Mouse (Mus musculus): ENCODE measurements around the gene Bnip2.

GRCm38 (mm10) chr9:69940839-69941490, 48.3 kb upstream of the Bnip2 start:
- TF ChIP-seq CTCF (IDR thresholded peaks at IDR 0.05; ENCODE audit: extremely low read depth, insufficient read depth, insufficient read length, insufficient replicate concordance): no peak
- no peak for TF ChIP-seq POLR2A (IDR thresholded peaks at IDR 0.05; ENCODE audit: low read depth, low read length)
